Mouse (Mus musculus) c-Kit-positive CD71-positive TER-119-positive erythroid progenitor cells, embryonic 14.5 days (primary cell): ENCODE results near the gene Mbd5.
A peak's percentile ranks its signal among the peaks of the same experiment; 100 is the strongest.

Experiments
- DNase-seq: peaks from one replicate; pipeline ENCODE4 v3.0.0-alpha.2; 2013; ENCODE audit warnings: low spot score

Gene Mbd5

GRCm38 (mm10) chr2:49349813-49350212 is 400.5 kb downstream of the Mbd5 start:
- DNase-seq, result no peak

DNA sequence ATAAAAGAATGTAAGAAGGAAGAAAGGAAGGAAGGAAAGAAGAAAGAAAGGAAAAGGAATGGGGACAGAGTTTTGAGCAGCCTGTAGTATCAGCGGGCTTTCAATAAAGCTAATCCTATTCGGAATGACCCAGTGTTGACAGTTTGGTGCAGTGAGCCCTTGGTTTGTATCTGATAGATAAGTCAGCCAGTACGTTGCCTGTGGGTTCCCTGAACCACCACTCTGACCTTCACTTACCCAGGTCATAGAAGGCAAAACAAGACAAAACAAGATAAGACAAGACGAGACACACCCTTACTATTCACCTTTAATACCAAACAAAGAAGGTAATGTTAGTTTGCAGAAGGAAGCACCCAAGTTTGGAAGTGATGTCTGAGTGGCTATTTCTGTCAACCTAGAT is 401.5 kb downstream of the Mbd5 start:
- no peak for DNase-seq

GRCm38 (mm10) chr2:49354066-49354465 is 404.8 kb downstream of the Mbd5 start:
- DNase-seq, result no peak

DNA sequence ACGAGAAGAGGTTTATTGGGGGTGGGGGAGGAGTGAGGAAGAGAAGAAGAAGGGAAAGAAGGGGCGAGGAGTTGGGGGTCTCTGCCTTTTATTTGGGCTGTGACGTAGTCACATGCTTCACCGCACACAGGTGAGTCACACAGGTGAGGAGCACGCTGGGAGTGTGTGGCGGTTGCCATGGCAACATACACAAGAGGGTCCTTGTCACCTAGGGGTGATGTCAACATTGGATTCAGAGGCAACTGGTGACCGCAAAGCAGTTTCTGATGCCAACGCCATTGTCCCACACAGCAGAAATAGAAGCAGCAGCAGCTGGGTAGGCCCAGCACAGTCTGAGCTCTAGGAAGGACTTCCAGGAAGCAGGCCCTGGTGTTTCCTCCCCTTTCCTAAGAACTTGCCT is 406.6 kb downstream of the Mbd5 start:
- no peak for DNase-seq

GRCm38 (mm10) chr2:49358128-49358814 is 409.0 kb downstream of the Mbd5 start:
- DNase-seq, result no peak

DNA sequence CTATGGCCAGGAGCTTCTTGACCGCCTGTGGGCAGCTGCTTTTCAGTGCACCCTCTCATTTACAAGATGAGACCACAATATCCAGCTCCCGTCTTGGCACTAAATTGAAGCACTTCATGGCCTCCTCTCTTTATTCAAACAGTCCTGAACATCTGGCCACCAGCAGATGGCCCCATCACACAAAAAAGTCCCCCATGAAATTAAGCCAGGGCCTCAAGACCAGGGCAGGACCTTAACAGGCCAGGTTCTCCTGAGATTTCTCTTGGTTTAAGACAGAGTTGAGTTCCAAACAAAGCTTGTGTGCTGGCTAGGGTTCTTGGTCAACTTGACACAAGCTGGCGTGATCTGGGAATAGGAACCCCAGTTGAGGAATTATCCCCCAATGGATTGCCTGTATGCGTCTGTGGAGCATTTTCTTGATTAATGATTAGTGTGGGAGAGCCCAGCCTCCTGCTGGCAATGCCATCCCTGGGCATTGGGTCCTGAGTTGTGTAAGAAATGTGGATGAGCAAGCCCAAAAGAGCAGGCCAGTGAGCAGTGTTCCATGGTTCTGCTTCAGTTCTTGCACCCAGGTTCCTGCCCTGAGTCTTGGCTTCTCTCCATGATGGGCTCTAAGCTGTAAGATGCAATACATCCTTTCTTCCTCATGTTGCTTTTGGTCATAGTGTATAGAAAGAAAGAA is 409.7 kb downstream of the Mbd5 start:
- DNase-seq, result peak; percentile 8

- no peak for DNase-seq
Observed at GRCm38 (mm10) chr2:49359706-49360105, 410.4 kb downstream of the Mbd5 start.

- DNase-seq, result no peak
Observed at GRCm38 (mm10) chr2:49364546-49364945, 415.2 kb downstream of the Mbd5 start.

DNA sequence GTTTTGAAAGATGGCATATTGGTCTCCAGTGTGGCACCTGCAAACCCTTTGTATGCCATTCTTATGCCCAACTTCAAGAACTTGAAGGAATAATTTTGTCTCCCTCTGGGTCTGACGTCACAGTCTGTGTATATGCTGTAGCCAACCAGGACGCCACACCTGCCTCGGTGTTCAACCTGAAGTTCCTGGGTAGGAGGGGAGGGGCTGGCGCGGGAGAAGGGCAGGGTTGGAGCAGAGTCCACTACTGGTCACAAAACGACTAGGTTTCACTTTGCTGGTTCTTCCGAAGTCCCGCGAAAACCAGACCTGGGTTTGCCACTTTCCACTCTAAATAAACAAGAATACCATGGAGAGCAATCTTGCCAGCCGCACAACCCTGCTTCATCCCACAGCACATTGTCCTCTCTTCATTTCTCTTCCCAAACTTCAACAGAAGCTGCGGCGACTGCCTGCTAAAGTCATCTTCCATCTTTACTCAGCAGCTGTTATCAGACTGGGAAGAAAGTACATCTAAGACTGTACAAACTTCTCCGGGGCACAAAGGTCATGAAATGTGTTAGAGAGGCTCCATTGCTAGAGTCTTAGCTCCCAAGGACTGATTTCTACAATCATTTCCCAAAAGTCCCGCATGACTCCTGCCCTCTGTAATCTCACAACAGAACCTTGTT is 417.7 kb downstream of the Mbd5 start:
- no peak for DNase-seq

- DNase-seq, result no peak
Observed at GRCm38 (mm10) chr2:49367546-49367917, 418.2 kb downstream of the Mbd5 start.

DNA sequence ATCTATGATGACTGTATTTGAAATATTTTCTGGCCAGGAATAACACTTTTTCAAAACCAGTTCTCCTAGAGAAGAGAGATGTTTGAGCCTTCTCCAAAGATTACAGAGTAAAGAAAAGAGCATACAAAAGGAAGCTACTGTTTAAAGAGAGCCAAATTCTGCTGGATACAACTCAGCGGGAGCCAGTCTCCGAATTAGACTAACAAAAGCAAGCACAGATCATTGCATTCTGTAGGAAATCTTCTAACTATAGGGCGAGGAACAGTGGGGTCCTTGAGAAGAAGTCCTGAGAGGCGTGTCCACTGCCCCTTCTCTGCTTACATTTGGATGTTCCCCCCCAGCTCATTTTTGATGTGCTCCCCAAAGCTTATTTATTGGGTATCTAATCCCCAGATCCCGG is 422.3 kb downstream of the Mbd5 start:
- no peak for DNase-seq

GRCm38 (mm10) chr2:49372586-49372985 is 423.3 kb downstream of the Mbd5 start:
- no peak for DNase-seq
